Mouse (Mus musculus) heart, embryonic 10.5 days (tissue): ENCODE data around the gene Arhgef18. TPM values are rescaled to one million over a fixed set of nuclear protein-coding genes. Genes with fewer than 3 reads are reported as not detected.

Experiments
- DNase-seq: peaks from one replicate; pipeline ENCODE4 v3.0.0-alpha.2; 2017; ENCODE audit warnings: low spot score
- H3K27ac ChIP-seq: fragments of 300-500 bp; sonication (generic); 2 replicates; pipeline ENCODE4 v1.5.1; 2016; ENCODE audit warnings: mild to moderate bottlenecking
- H3K27me3 ChIP-seq: fragments of 300-500 bp; sonication (generic); 2 replicates; pipeline ENCODE4 v1.6.1; 2016; ENCODE audit warnings: mild to moderate bottlenecking; ENCODE audit not compliant: poor library complexity, insufficient read depth, severe bottlenecking
- H3K36me3 ChIP-seq: fragments of 300-500 bp; sonication (generic); 2 replicates; pipeline ENCODE4 v1.6.1; 2016; ENCODE audit warnings: mild to moderate bottlenecking, moderate library complexity
- H3K4me1 ChIP-seq: fragments of 300-500 bp; sonication (generic); 2 replicates; pipeline ENCODE4 v1.6.1; 2016; ENCODE audit warnings: mild to moderate bottlenecking
- H3K4me3 ChIP-seq: fragments of 300-500 bp; sonication (generic); 2 replicates; pipeline ENCODE4 v1.5.1; 2016; ENCODE audit warnings: mild to moderate bottlenecking, moderate library complexity
- H3K9me3 ChIP-seq: fragments of 300-500 bp; sonication (generic); 2 replicates; pipeline ENCODE4 v1.6.1; 2016; ENCODE audit warnings: mild to moderate bottlenecking, moderate library complexity
- WGBS: fragments of 180-500 bp; shearing (Covaris S2); methylation state at CpG from one replicate; pipeline ENCODE4 v1.1.7; 2016; 5-methylcytosine and 5-hydroxymethylcytosine counted together
- polyA plus RNA-seq: library from polyadenylated mRNA; unstranded; fragments of >200 nt; fragmentation: Nextera tagmentation; extraction: Ambion mirVana; gene quantifications from 2 replicates; pipeline ENCODE4 v1.2.1, GENCODE M21; 2016

Gene Arhgef18
- polyA plus RNA-seq, 1 experiment from 2014 or later: 8.0 TPM

DNA sequence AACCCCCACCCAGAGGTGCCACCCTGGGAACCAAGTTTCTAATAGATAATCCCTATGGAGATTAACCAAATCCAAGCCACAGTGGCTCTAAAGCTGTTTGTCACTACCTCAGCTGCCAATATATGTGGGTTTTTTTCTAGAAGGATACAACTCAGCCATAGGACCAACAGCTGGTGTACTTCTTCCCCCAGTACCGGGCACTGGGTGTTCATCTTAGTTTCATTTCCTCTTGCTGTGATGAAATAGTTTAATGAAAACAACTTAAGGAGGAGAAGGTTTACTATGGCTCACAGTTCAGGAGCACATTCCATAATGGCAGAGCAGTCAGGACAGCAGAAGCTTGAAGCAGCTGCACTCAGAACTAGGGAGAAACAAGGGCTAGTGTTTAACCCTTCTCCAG is 24.7 kb upstream of the Arhgef18 start:
- no peaks in the 10 kb centered on the region for H3K27me3 ChIP-seq
- H3K4me3 ChIP-seq: no peak overlapping the region
- H3K9me3 ChIP-seq: no peaks in the 10 kb centered on the region
- no peak for DNase-seq
- H3K27ac ChIP-seq: no peak overlapping the region
- H3K4me1 ChIP-seq: no peaks in the 10 kb centered on the region
- 79% methylated on average over 1 of the region's 1 CpGs for WGBS
- no peaks in the 10 kb centered on the region for H3K36me3 ChIP-seq

DNA sequence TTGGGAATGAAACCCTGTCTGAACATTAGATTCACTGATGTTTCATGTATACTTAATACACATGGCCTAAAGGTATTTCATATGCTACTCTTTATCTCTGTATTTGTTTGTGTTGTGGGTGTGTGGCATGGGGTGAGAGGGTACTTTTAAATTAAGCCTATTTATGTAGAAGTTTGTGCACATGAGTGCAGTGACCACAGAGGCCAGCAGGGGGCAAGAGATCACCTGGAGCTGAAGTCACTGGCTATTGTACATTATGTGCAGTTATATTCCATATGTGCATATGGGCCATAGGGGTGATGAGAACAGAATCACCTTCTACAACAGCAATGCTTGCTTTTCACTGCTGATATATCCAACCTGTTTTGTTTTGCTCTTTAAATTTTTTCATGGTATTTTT is 17.1 kb upstream of the Arhgef18 start:
- Histone ChIP-seq H3K4me3 (no peak overlapping the region), H3K27ac (no peak overlapping the region), H3K4me1 (no peaks in the 10 kb centered on the region), H3K9me3 (no peaks in the 10 kb centered on the region), H3K36me3 (no peaks in the 10 kb centered on the region), H3K27me3 (no peaks in the 10 kb centered on the region)
- no peak for DNase-seq

DNA sequence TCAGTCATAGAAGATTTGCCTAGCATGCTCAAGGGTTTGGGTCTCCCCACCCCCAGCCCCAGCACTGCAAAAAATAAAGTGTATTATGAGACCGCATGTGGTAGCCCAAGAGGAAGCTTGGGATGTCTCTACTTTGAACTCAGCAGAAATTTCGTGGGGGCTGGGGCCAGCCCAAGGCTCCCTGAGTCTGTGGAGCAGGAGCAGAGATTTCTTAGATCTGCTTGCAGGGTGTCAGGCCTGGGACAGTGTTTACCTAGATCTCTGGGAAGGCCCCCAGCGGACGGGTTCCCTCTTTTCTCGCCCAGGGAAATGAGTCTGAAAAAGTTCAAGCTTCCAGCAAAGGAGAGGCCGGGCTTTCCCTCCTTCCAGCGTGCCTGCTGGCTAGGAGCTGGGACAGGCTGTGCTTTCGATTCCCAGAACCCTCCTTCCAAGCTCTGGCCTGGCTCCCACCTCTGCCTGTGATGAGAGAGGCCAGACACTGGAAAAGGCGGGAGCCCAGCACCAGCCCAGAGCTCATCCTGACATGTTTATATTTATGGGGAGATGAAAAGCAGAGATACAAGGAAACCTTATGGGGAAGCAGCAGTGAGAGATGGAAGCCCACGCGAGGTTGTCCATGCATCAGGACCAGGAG is 16.0 kb upstream of the Arhgef18 start:
- 53% methylated on average over 11 of the region's 11 CpGs for WGBS
- no peaks in the 10 kb centered on the region for H3K9me3 ChIP-seq
- H3K4me3 ChIP-seq: no peak overlapping the region
- no peaks in the 10 kb centered on the region for H3K27me3 ChIP-seq
- H3K36me3 ChIP-seq: no peaks in the 10 kb centered on the region
- no peaks in the 10 kb centered on the region for H3K4me1 ChIP-seq
- H3K27ac ChIP-seq: no peak overlapping the region
- DNase-seq: no peak

DNA sequence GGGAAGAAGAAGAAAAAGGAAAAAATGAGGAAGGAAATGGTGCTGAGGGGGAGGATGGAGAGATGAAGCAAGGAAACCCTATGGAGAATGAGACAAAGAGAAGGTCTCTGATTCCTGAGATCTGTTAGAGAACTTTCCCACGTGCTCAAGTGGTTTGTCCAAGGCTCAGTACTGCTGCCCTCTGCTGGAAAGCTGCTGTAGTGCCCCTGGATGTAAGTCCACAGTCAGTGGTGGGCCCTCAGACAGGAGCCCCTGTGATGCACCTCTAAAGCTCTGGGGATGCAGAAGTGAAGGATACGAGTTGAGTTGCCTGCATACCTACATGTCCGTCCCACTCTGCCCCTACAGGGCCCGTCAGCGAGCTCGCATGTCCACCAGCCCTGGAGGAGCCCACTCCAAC is 5.5 kb upstream of the Arhgef18 start:
- DNase-seq: peak; percentile 79
- no peak overlapping the region for H3K27ac ChIP-seq
- no peaks in the 10 kb centered on the region for H3K4me1 ChIP-seq
- no peaks in the 10 kb centered on the region for H3K36me3 ChIP-seq
- WGBS: 33% methylated on average over 6 of the region's 6 CpGs
- no peaks in the 10 kb centered on the region for H3K27me3 ChIP-seq
- H3K4me3 ChIP-seq: no peak overlapping the region
- H3K9me3 ChIP-seq: no peaks in the 10 kb centered on the region

DNA sequence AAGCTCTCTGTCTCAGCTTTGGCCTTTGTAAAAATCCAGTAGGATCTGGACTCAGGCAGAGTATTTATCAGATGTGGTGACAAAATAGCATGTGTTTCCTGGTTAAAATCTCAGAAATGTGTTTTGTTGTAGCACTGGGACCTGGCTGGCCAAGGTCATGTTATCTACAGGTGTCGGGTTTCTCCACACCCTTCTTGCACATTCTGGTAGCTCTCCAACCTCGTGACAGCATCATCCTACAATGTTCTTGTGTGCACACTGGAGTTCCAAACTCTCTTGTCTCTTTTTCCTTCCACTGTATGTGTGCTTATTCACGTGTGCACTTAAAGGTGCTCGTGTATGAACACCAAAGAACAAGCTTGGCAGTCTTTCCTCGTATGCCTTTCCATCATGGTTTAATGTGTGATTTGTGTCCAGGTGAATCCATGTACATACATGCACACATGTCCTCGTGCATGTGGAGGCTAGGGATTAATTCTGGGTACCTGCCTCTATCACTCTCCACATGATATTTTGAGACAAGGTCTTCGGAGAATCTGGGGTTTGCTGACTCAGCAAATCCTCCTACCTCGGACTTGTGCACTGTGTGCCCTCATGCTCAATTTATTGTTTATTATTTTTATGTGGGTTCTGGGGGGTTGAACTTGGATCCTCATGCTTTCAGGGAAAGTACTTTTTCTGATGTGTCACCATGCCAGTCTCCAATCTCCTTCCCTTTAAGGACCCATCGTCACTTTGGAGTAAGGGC is 4.0 kb upstream of the Arhgef18 start:
- peaks cover 3% of the 10 kb centered on the region; the same call in 1 of the 2 replicates for H3K4me1 ChIP-seq
- no peak overlapping the region for H3K4me3 ChIP-seq
- WGBS: 69% methylated on average over 9 of the region's 9 CpGs
- no peaks in the 10 kb centered on the region for H3K9me3 ChIP-seq
- no peaks in the 10 kb centered on the region for H3K27me3 ChIP-seq
- H3K27ac ChIP-seq: no peak overlapping the region
- H3K36me3 ChIP-seq: no peaks in the 10 kb centered on the region
- no peak for DNase-seq

DNA sequence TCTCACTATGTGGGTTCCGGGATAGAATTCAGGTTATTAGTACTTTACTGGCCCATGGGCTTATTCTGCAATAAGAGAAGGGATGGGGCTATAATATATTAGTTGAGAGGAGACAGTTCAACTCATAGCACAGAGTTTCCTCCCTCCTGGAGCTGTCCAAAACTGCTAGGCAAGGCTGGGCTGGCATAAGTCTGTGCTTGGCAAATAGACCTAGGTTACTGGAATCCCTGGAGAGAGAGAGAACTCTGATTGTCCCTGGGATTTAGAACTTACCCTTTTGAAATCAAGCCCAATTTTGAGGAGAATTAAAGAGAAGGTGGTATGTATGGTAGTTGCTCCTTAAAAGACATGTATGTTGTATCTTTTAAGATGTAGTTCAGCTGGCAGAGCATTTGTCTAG is 3.3 kb upstream of the Arhgef18 start:
- Histone ChIP-seq H3K9me3 (no peaks in the 10 kb centered on the region), H3K36me3 (no peaks in the 10 kb centered on the region), H3K4me3 (no peak overlapping the region), H3K4me1 (peaks cover 9% of the 10 kb centered on the region), H3K27me3 (no peaks in the 10 kb centered on the region), H3K27ac (no peak overlapping the region)
- no peak for DNase-seq
- WGBS: 84% methylated on average over 1 of the region's 1 CpGs

DNA sequence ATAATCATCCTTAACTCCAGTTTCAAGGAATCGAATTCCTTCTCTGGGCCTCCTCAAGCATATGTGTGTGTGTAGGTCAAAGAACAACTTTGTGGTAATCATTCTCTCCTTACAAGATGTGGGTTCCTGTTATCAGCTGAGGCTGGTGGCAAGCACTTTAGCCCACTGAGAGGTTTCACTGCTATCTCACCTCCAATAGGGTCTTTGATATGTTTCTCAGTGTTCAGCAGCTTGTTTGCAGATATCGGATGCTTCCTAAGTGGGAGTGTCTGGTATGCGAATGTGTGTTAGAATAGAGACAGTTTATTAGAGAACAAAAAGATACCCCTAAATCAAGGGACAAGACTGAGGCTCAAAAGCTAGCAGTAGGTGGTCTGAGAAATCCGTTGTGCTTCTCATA is 513 bp upstream of the Arhgef18 start:
- DNase-seq: no peak
- 45% methylated on average over 4 of the region's 4 CpGs for WGBS
- Histone ChIP-seq H3K4me1 (peaks cover 19% of the 10 kb centered on the region), H3K4me3 (peak overlapping the region; percentile 86), H3K27me3 (no peaks in the 10 kb centered on the region), H3K9me3 (no peaks in the 10 kb centered on the region), H3K36me3 (no peaks in the 10 kb centered on the region), H3K27ac (peak overlapping the region; percentile 75)

DNA sequence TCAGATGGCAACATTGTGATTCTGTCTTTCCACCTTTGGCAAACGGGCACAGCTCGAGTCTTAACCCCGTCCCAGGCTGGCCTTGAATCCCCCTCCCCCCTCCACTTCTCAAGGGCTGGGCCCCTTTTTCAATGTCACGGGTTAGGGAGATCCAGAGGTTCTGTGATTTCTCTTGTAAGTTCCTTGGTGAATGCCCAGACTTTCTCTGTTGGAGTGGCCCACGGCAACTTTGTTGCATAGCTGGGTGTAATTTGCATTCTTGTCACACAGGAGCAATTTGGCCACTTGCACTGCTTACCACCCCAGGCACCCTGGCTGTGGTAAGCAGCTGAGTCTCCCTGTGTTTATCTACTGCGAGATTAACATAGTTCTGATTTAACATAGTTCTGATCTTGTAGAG is 1.8 kb downstream of the Arhgef18 start:
- 15% methylated on average over 6 of the region's 6 CpGs for WGBS
- H3K4me3 ChIP-seq: peak overlapping the region; percentile 22; the same call in 1 of the 2 replicates
- peaks cover 19% of the 10 kb centered on the region for H3K4me1 ChIP-seq

DNA sequence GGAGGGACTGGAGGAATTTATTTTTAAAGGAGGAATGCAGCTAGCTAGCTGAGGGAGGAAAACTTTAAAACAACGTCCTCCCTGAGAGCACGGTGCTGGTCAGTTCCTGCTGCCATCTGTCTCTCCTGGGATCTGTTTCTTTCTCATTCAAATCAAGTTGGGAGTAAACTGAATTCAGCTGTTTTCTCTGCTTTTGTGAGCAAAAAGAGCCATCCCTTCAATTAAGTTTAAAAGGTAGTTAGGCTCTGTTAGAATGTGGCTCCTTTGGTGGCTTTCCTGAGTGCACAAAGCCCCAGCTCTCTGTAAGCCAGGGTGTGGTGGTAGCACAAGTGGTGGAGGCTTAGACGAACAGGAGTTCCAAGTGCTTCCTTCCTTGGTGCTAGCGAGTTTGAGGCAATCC is 2.4 kb downstream of the Arhgef18 start:
- peaks cover 19% of the 10 kb centered on the region for H3K4me1 ChIP-seq
- H3K27me3 ChIP-seq: no peaks in the 10 kb centered on the region
- no peak overlapping the region for H3K27ac ChIP-seq
- WGBS: 26% methylated on average over 4 of the region's 4 CpGs
- peaks cover 9% of the 10 kb centered on the region for H3K36me3 ChIP-seq
- H3K9me3 ChIP-seq: no peaks in the 10 kb centered on the region
- 0 out of 2 replicates have a peak overlapping the region, but pooled peaks have one; percentile 22 for H3K4me3 ChIP-seq
- no peak for DNase-seq

More for the DNA sequence above, 1.8 kb downstream of the Arhgef18 start:
- no peak for DNase-seq
- Histone ChIP-seq H3K27me3 (no peaks in the 10 kb centered on the region), H3K27ac (no peak overlapping the region), H3K9me3 (no peaks in the 10 kb centered on the region), H3K36me3 (peaks cover 8% of the 10 kb centered on the region)

DNA sequence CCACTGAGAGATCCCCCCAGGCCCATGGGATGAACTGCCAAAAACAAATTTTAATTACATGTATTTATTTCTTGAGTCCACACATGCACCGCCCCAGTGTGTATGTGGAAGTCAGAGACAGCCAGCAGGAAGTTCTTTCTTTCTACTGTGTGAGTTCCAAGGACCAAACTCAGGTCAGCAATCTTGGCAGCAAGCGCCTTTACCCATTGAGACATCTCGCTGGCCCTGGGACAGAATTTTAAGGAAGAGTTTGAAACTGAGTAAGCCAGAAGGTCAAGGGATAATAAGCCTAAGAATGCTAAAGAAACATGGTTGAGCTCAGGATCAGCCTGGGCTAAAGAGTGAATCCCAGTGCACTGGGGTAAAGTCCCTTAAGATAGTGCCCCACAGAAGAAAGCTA is 4.8 kb downstream of the Arhgef18 start:
- no peaks in the 10 kb centered on the region for H3K9me3 ChIP-seq
- no peak overlapping the region for H3K4me3 ChIP-seq
- DNase-seq: no peak
- H3K27ac ChIP-seq: no peak overlapping the region
- 87% methylated on average over 3 of the region's 3 CpGs for WGBS
- H3K36me3 ChIP-seq: peaks cover 16% of the 10 kb centered on the region
- no peaks in the 10 kb centered on the region for H3K27me3 ChIP-seq
- H3K4me1 ChIP-seq: peaks cover 19% of the 10 kb centered on the region

DNA sequence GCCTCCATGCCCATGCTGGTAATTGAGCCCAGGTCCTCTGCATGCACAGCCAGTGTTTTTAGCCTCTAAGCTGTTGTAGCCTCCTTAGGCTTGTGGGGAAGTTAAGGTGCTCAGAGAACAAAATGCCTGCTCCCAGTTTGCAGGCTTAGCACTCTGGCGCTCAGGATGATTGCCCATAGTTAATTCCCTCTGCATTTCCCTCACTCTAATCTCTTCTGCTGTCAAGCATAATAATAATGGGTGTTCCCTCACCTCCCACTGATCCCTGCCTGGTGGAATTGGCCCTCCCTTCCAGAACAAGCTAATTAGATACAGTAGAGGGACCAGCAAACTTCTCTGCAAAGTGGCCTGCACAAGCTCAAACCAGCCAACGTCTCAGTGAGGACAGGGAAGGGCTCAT is 7.7 kb downstream of the Arhgef18 start:
- 31% methylated on average over 2 of the region's 2 CpGs for WGBS

DNA sequence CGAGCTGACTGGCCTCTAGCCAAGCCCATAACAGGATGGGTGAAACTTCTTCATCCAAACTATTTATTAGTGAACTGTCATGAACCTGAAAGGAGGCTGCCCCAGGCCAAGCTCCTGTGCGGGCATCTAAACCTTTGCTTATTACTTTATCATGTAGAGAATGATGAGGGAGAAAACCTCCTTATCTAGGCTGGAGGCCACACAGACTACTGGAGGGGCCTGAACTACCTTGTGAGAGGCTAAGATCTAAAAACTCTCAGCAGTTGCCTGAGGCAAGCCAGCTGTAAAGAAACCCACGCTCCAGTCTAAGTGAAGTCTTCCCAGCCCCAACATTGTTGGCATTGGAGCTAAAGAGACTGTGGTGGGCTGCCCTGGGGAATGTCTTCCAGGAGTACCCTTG is 14.6 kb downstream of the Arhgef18 start:
- 82% methylated on average over 3 of the region's 3 CpGs for WGBS
- Histone ChIP-seq H3K36me3 (peaks cover 8% of the 10 kb centered on the region; the same call in 1 of the 2 replicates), H3K4me1 (peaks cover 7% of the 10 kb centered on the region; the same call in 1 of the 2 replicates), H3K27ac (no peak overlapping the region), H3K4me3 (no peak overlapping the region), H3K9me3 (no peaks in the 10 kb centered on the region), H3K27me3 (no peaks in the 10 kb centered on the region)
- no peak for DNase-seq

More for the DNA sequence above, 7.7 kb downstream of the Arhgef18 start:
- Histone ChIP-seq H3K27ac (no peak overlapping the region), H3K9me3 (no peaks in the 10 kb centered on the region), H3K36me3 (peaks cover 22% of the 10 kb centered on the region), H3K4me3 (no peak overlapping the region), H3K4me1 (no peaks in the 10 kb centered on the region), H3K27me3 (no peaks in the 10 kb centered on the region)
- DNase-seq: no peak

DNA sequence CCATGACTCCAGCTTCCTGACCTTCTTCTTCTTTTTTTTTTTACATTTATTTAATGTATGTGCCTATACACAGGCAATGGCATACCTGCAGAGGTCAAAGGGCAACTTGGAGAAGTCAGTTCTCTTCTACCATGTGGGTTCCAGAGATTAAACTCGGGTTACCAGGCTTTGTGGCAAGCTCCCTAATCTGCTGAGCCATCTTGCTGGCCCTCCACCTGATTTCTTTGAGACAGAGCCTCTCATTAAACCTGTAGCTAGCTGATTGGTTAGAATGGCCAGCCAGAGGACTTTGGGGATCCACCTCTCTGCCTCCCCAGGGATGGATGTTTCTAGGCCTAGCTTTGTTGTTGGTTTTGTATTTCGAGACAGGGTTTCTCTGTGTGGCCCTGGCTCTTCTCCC is 18.3 kb downstream of the Arhgef18 start:
- peaks cover 28% of the 10 kb centered on the region; the same call in 1 of the 2 replicates for H3K4me1 ChIP-seq

More for the DNA sequence above, 18.3 kb downstream of the Arhgef18 start:
- Histone ChIP-seq H3K36me3 (no peaks in the 10 kb centered on the region), H3K27me3 (no peaks in the 10 kb centered on the region), H3K9me3 (no peaks in the 10 kb centered on the region), H3K4me3 (no peak overlapping the region), H3K27ac (no peak overlapping the region)
- 72% methylated on average over 2 of the region's 2 CpGs for WGBS
- no peak for DNase-seq
